In genomic region chr1:46770077-46770695, GRCm38 (mm10) we compare ENCODE assay signal across 5 mouse cellular contexts.
A peak's percentile ranks its signal among the peaks of the same experiment; 100 is the strongest.
ATAC-seq lines count a peak whose summit lies in the region.
"Not testable (repeated sequence)": the region's sequence is repeated elsewhere in the genome, so short reads cannot be mapped to it uniquely, and the experiment has no call there.

No protein-coding gene starts in this region.

- H3K27ac ChIP-seq in hindbrain, embryonic 15.5 days (replicated peaks); hindbrain, embryonic 16.5 days (ENCODE audit: low read depth, low read length); neural tube, embryonic 13.5 days (replicated peaks); neural tube, embryonic 14.5 days (ENCODE audit: low read depth, low read length); neural tube, embryonic 15.5 days (replicated peaks): not testable (repeated sequence)

- H3K4me1 ChIP-seq in hindbrain, embryonic 15.5 days (replicated peaks); hindbrain, embryonic 16.5 days (ENCODE audit: control insufficient read depth, insufficient read depth, low read depth, low read length); neural tube, embryonic 13.5 days (replicated peaks); neural tube, embryonic 14.5 days (ENCODE audit: control insufficient read depth, insufficient read depth, low read length); neural tube, embryonic 15.5 days: not testable (repeated sequence)

- not testable (repeated sequence) for H3K27me3 ChIP-seq in hindbrain, embryonic 15.5 days; hindbrain, embryonic 16.5 days (replicated peaks; ENCODE audit: control insufficient read depth, insufficient read depth, low read length); neural tube, embryonic 13.5 days; neural tube, embryonic 14.5 days (ENCODE audit: control insufficient read depth, insufficient read depth, low read length); neural tube, embryonic 15.5 days (replicated peaks)

- peak; percentile 45; the same call in 1 of the 2 replicates for ATAC-seq in hindbrain, embryonic 15.5 days (ENCODE audit: low FRiP score, low read depth)
- peak; percentile 45 for ATAC-seq in hindbrain, embryonic 16.5 days
- ATAC-seq in neural tube, embryonic 13.5 days (ENCODE audit: low read depth): peak; percentile 80; the same call in 1 of the 2 replicates
- ATAC-seq in neural tube, embryonic 14.5 days (ENCODE audit: low read depth): peak; percentile 77
- peak; percentile 86 for ATAC-seq in neural tube, embryonic 15.5 days (ENCODE audit: low FRiP score)

- not testable (repeated sequence) for H3K9ac ChIP-seq in hindbrain, embryonic 15.5 days; hindbrain, embryonic 16.5 days (ENCODE audit: low read depth, low read length); neural tube, embryonic 13.5 days; neural tube, embryonic 14.5 days (replicated peaks; ENCODE audit: low read depth, low read length); neural tube, embryonic 15.5 days (replicated peaks)

- not testable (repeated sequence) for H3K4me2 ChIP-seq in hindbrain, embryonic 15.5 days; hindbrain, embryonic 16.5 days (ENCODE audit: low read length); neural tube, embryonic 13.5 days; neural tube, embryonic 14.5 days (ENCODE audit: low read depth, low read length); neural tube, embryonic 15.5 days

- H3K4me3 ChIP-seq in hindbrain, embryonic 15.5 days; hindbrain, embryonic 16.5 days (ENCODE audit: low read length); neural tube, embryonic 13.5 days; neural tube, embryonic 14.5 days (ENCODE audit: low read depth, low read length); neural tube, embryonic 15.5 days (replicated peaks): not testable (repeated sequence)

- H3K36me3 ChIP-seq in hindbrain, embryonic 15.5 days; hindbrain, embryonic 16.5 days (ENCODE audit: control insufficient read depth, insufficient read depth, low read length); neural tube, embryonic 13.5 days; neural tube, embryonic 14.5 days (ENCODE audit: control insufficient read depth, insufficient read depth, low read length); neural tube, embryonic 15.5 days: not testable (repeated sequence)

- WGBS in hindbrain, embryonic 15.5 days: 89% methylated on average over 7 of the region's 7 CpGs
- WGBS in hindbrain, embryonic 16.5 days: 86% methylated on average over 7 of the region's 7 CpGs
- 79% methylated on average over 7 of the region's 7 CpGs for WGBS in neural tube, embryonic 13.5 days
- WGBS in neural tube, embryonic 14.5 days: 74% methylated on average over 7 of the region's 7 CpGs
- 72% methylated on average over 7 of the region's 7 CpGs for WGBS in neural tube, embryonic 15.5 days

- H3K9me3 ChIP-seq in hindbrain, embryonic 15.5 days; hindbrain, embryonic 16.5 days (ENCODE audit: control insufficient read depth, low read length); neural tube, embryonic 13.5 days; neural tube, embryonic 14.5 days (ENCODE audit: control insufficient read depth, low read length); neural tube, embryonic 15.5 days (replicated peaks): not testable (repeated sequence)
